Mouse (Mus musculus): ENCODE data around the gene Wdr61. TPM values are rescaled to one million over a fixed set of nuclear protein-coding genes. Genes with fewer than 3 reads are reported as not detected.

The Wdr61 gene
- polyA plus RNA-seq (2015; fragmentation: Nextera tagmentation; extraction: Ambion mirVana), result 149 and 151 TPM in 2 replicates

- WGBS, result 2% methylated on average over 32 of the region's 32 CpGs
- Histone ChIP-seq H3K27ac (peak within 1 kb of the TSS; percentile 45), H3K9ac (peak within 1 kb of the TSS; percentile 79), H3K4me2 (peak within 1 kb of the TSS; percentile 76), H3K9me3 (replicated peaks) (no peaks in the 10 kb centered on the region), H3K27me3 (no peaks in the 10 kb centered on the region), H3K4me1 (peaks cover 20% of the 10 kb centered on the region), H3K4me3 (peak within 1 kb of the TSS; percentile 80), H3K36me3 (ENCODE audit: poor library complexity, severe bottlenecking) (peaks cover 9% of the 10 kb centered on the region)
- ATAC-seq, result peak; percentile 97
These were observed at the start of gene Wdr61 for GRCm38 (mm10) chr9:54733921-54734638. Wdr61 (minus strand) TSS chr9:54734519.

GRCm38 (mm10) chr9:54784003-54784402, 49.7 kb upstream of the Wdr61 start:
- peaks cover 10% of the 10 kb centered on the region for H3K4me1 ChIP-seq
- no peak overlapping the region for H3K4me3 ChIP-seq
- H3K9me3 ChIP-seq (replicated peaks), result no peaks in the 10 kb centered on the region
- ATAC-seq, result no peak
- no peak overlapping the region for H3K9ac ChIP-seq
- no peaks in the 10 kb centered on the region for H3K27me3 ChIP-seq
- H3K36me3 ChIP-seq (ENCODE audit: poor library complexity, severe bottlenecking), result no peaks in the 10 kb centered on the region
- 64% methylated on average over 3 of the region's 3 CpGs for WGBS
- H3K4me2 ChIP-seq, result no peak overlapping the region
- no peak overlapping the region for H3K27ac ChIP-seq

GRCm38 (mm10) chr9:54782504-54782903, 48.2 kb upstream of the Wdr61 start:
- 57% methylated on average over 15 of the region's 15 CpGs for WGBS
- H3K9me3 ChIP-seq (replicated peaks), result no peaks in the 10 kb centered on the region
- H3K4me2 ChIP-seq, result no peak overlapping the region
- 0 out of 2 replicates have a peak, but pooled peaks cover 4% of the 10 kb centered on the region for H3K4me1 ChIP-seq
- no peak for ATAC-seq
- no peak overlapping the region for H3K9ac ChIP-seq
- H3K4me3 ChIP-seq, result no peak overlapping the region
- no peaks in the 10 kb centered on the region for H3K36me3 ChIP-seq (ENCODE audit: poor library complexity, severe bottlenecking)
- no peaks in the 10 kb centered on the region for H3K27me3 ChIP-seq
- H3K27ac ChIP-seq, result no peak overlapping the region

- WGBS, result 83% methylated on average over 8 of the region's 8 CpGs
- Histone ChIP-seq H3K36me3 (ENCODE audit: poor library complexity, severe bottlenecking) (no peaks in the 10 kb centered on the region), H3K27ac (no peak overlapping the region), H3K4me2 (no peak overlapping the region), H3K4me1 (0 out of 2 replicates have a peak, but pooled peaks cover 3% of the 10 kb centered on the region), H3K9me3 (replicated peaks) (no peaks in the 10 kb centered on the region), H3K4me3 (no peak overlapping the region), H3K9ac (no peak overlapping the region), H3K27me3 (no peaks in the 10 kb centered on the region)
- 0 out of 2 replicates have a peak, but pooled peaks have one; percentile 21 for ATAC-seq
These were observed 45.0 kb upstream of the Wdr61 start for GRCm38 (mm10) chr9:54779280-54779679.

- ATAC-seq, result no peak
- no peak overlapping the region for H3K4me3 ChIP-seq
- H3K9me3 ChIP-seq (replicated peaks), result no peaks in the 10 kb centered on the region
- 83% methylated on average over 13 of the region's 13 CpGs for WGBS
- H3K27ac ChIP-seq, result no peak overlapping the region
- H3K27me3 ChIP-seq, result no peaks in the 10 kb centered on the region
- no peaks in the 10 kb centered on the region for H3K4me1 ChIP-seq
- H3K36me3 ChIP-seq (ENCODE audit: poor library complexity, severe bottlenecking), result no peaks in the 10 kb centered on the region
- H3K9ac ChIP-seq, result no peak overlapping the region
- H3K4me2 ChIP-seq, result no peak overlapping the region
These were observed 42.2 kb upstream of the Wdr61 start for GRCm38 (mm10) chr9:54776451-54776982.

GRCm38 (mm10) chr9:54770140-54770780, 35.9 kb upstream of the Wdr61 start:
- Histone ChIP-seq H3K4me3 (no peak overlapping the region), H3K9ac (no peak overlapping the region), H3K4me1 (peaks cover 28% of the 10 kb centered on the region), H3K36me3 (ENCODE audit: poor library complexity, severe bottlenecking) (no peaks in the 10 kb centered on the region), H3K4me2 (no peak overlapping the region), H3K27ac (no peak overlapping the region), H3K27me3 (peaks cover 37% of the 10 kb centered on the region), H3K9me3 (replicated peaks) (no peaks in the 10 kb centered on the region)
- WGBS, result 56% methylated on average over 11 of the region's 11 CpGs
- ATAC-seq, result no peak

GRCm38 (mm10) chr9:54765336-54766085, 31.2 kb upstream of the Wdr61 start:
- peak overlapping the region; percentile 35 for H3K9ac ChIP-seq
- peak overlapping the region; percentile 42 for H3K4me3 ChIP-seq
- ATAC-seq, result peak; percentile 39; the same call in 1 of the 2 replicates
- WGBS, result 1% methylated on average over 41 of the region's 41 CpGs
- H3K4me2 ChIP-seq, result peak overlapping the region; percentile 74
- H3K36me3 ChIP-seq (ENCODE audit: poor library complexity, severe bottlenecking), result no peaks in the 10 kb centered on the region
- no peak overlapping the region for H3K27ac ChIP-seq
- peaks cover 38% of the 10 kb centered on the region for H3K4me1 ChIP-seq
- peaks cover 73% of the 10 kb centered on the region for H3K27me3 ChIP-seq
- H3K9me3 ChIP-seq (replicated peaks), result no peaks in the 10 kb centered on the region

- Histone ChIP-seq H3K36me3 (ENCODE audit: poor library complexity, severe bottlenecking) (no peaks in the 10 kb centered on the region), H3K4me3 (peak within 1 kb of the TSS; percentile 42), H3K27me3 (peaks cover 73% of the 10 kb centered on the region), H3K9ac (peak within 1 kb of the TSS; percentile 56), H3K4me2 (peak within 1 kb of the TSS; percentile 74), H3K27ac (no peak within 1 kb of the TSS), H3K4me1 (peaks cover 36% of the 10 kb centered on the region), H3K9me3 (replicated peaks) (no peaks in the 10 kb centered on the region)
- WGBS, result 1% methylated on average over 45 of the region's 45 CpGs
- peak; percentile 69 for ATAC-seq
These were observed 30.4 kb upstream of the Wdr61 start, which contains the start of gene Crabp1 for GRCm38 (mm10) chr9:54764561-54765217. Crabp1 (plus strand) TSS chr9:54764748.

- H3K4me3 ChIP-seq, result peak overlapping the region; percentile 42; the same call in 1 of the 2 replicates
- 19% methylated on average over 12 of the region's 12 CpGs for WGBS
- peak overlapping the region; percentile 74 for H3K4me2 ChIP-seq
- no peaks in the 10 kb centered on the region for H3K36me3 ChIP-seq (ENCODE audit: poor library complexity, severe bottlenecking)
- peaks cover 68% of the 10 kb centered on the region for H3K27me3 ChIP-seq
- ATAC-seq, result no peak
- H3K4me1 ChIP-seq, result peaks cover 41% of the 10 kb centered on the region
- H3K9ac ChIP-seq, result no peak overlapping the region
- H3K27ac ChIP-seq, result no peak overlapping the region
- H3K9me3 ChIP-seq (replicated peaks), result no peaks in the 10 kb centered on the region
These were observed 29.8 kb upstream of the Wdr61 start for GRCm38 (mm10) chr9:54764091-54764490.

GRCm38 (mm10) chr9:54759592-54759991, 25.3 kb upstream of the Wdr61 start:
- H3K36me3 ChIP-seq (ENCODE audit: poor library complexity, severe bottlenecking), result no peaks in the 10 kb centered on the region
- peaks cover 12% of the 10 kb centered on the region for H3K4me1 ChIP-seq
- H3K27me3 ChIP-seq, result peaks cover 29% of the 10 kb centered on the region
- 7% methylated on average over 6 of the region's 6 CpGs for WGBS
- no peak for ATAC-seq
- no peak overlapping the region for H3K27ac ChIP-seq
- no peaks in the 10 kb centered on the region for H3K9me3 ChIP-seq (replicated peaks)
- H3K4me2 ChIP-seq, result no peak overlapping the region
- H3K4me3 ChIP-seq, result no peak overlapping the region
- no peak overlapping the region for H3K9ac ChIP-seq

- WGBS, result 48% methylated on average over 11 of the region's 11 CpGs
- Histone ChIP-seq H3K4me3 (no peak overlapping the region), H3K4me2 (no peak overlapping the region), H3K27ac (no peak overlapping the region), H3K27me3 (no peaks in the 10 kb centered on the region), H3K4me1 (peaks cover 6% of the 10 kb centered on the region; the same call in 1 of the 2 replicates), H3K9ac (no peak overlapping the region), H3K9me3 (replicated peaks) (no peaks in the 10 kb centered on the region), H3K36me3 (ENCODE audit: poor library complexity, severe bottlenecking) (no peaks in the 10 kb centered on the region)
- no peak for ATAC-seq
These were observed 18.6 kb upstream of the Wdr61 start for GRCm38 (mm10) chr9:54752944-54753295.

All from forebrain, embryonic 13.5 days (tissue).